Mouse (Mus musculus): ENCODE data around the gene Spcs3. TPM values are rescaled to one million over a fixed set of nuclear protein-coding genes. Genes with fewer than 3 reads are reported as not detected.

Spcs3 gene
- polyA plus RNA-seq, 1 experiment = 25.1 TPM

- no peaks in the 10 kb centered on the region for H3K79me2 ChIP-seq (ENCODE audit: control insufficient read depth, insufficient read depth)
- H3K36me3 ChIP-seq (ENCODE audit: control insufficient read depth, insufficient read depth) = no peaks in the 10 kb centered on the region
- TF ChIP-seq FOSL1 (IDR thresholded peaks at IDR 0.05; ENCODE audit: insufficient read depth, low read length, poor library complexity, severe bottlenecking) (no peak), MYOG (IDR thresholded peaks at IDR 0.05; ENCODE audit: control insufficient read depth, extremely low read depth, insufficient read length) (no peak), CTCF (IDR thresholded peaks at IDR 0.05; ENCODE audit: control insufficient read depth, insufficient read depth, insufficient read length) (no peak)
- H3K79me3 ChIP-seq (ENCODE audit: low read depth) = no peaks in the 10 kb centered on the region
- H3ac ChIP-seq (ENCODE audit: control insufficient read depth, insufficient read length, low read depth) = peak overlapping the region; percentile 24
- H3K4me3 ChIP-seq (ENCODE audit: insufficient read depth, poor library complexity, severe bottlenecking) = no peak overlapping the region
- no peaks in the 10 kb centered on the region for H3K27me3 ChIP-seq (ENCODE audit: control insufficient read depth, insufficient read depth, insufficient read length)
Observed at GRCm38 (mm10) chr8:54491057-54491690, 38.6 kb downstream of the Spcs3 start.

- H3ac ChIP-seq (ENCODE audit: control insufficient read depth, insufficient read length, low read depth) = no peak overlapping the region
- no peaks in the 10 kb centered on the region for H3K27me3 ChIP-seq (ENCODE audit: control insufficient read depth, insufficient read depth, insufficient read length)
- H3K79me2 ChIP-seq (ENCODE audit: control insufficient read depth, insufficient read depth) = no peaks in the 10 kb centered on the region
- H3K36me3 ChIP-seq (ENCODE audit: control insufficient read depth, insufficient read depth) = no peaks in the 10 kb centered on the region
- no peak for TF ChIP-seq USF1 (IDR thresholded peaks at IDR 0.05; ENCODE audit: low read depth)
- TF ChIP-seq MYOD1 (IDR thresholded peaks at IDR 0.05; ENCODE audit: control insufficient read depth, insufficient read length, low read depth) = no peak
- TF ChIP-seq CEBPB (IDR thresholded peaks at IDR 0.05; ENCODE audit: low read depth) = no peak
- no peak for TF ChIP-seq MYOG (IDR thresholded peaks at IDR 0.05; ENCODE audit: control insufficient read depth, extremely low read depth, insufficient read length)
- no peak for TF ChIP-seq CTCF (IDR thresholded peaks at IDR 0.05; ENCODE audit: control insufficient read depth, insufficient read depth, insufficient read length)
- TF ChIP-seq FOSL1 (IDR thresholded peaks at IDR 0.05; ENCODE audit: insufficient read depth, low read length, poor library complexity, severe bottlenecking) = no peak
- TF ChIP-seq MAX (IDR thresholded peaks at IDR 0.05) = no peak
- H3K79me3 ChIP-seq (ENCODE audit: low read depth) = no peaks in the 10 kb centered on the region
- H3K4me3 ChIP-seq (ENCODE audit: insufficient read depth, poor library complexity, severe bottlenecking) = no peak overlapping the region
Observed at GRCm38 (mm10) chr8:54488437-54488836, 41.4 kb downstream of the Spcs3 start.

GRCm38 (mm10) chr8:54486555-54487273 is 43.1 kb downstream of the Spcs3 start:
- Histone ChIP-seq H3K27me3 (ENCODE audit: control insufficient read depth, insufficient read depth, insufficient read length) (no peaks in the 10 kb centered on the region), H3K79me3 (ENCODE audit: low read depth) (no peaks in the 10 kb centered on the region), H3ac (ENCODE audit: control insufficient read depth, insufficient read length, low read depth) (no peak overlapping the region), H3K4me3 (ENCODE audit: insufficient read depth, poor library complexity, severe bottlenecking) (no peak overlapping the region), H3K79me2 (ENCODE audit: control insufficient read depth, insufficient read depth) (no peaks in the 10 kb centered on the region), H3K36me3 (ENCODE audit: control insufficient read depth, insufficient read depth) (no peaks in the 10 kb centered on the region)
- TF ChIP-seq MAX (IDR thresholded peaks at IDR 0.05) (no peak), FOSL1 (IDR thresholded peaks at IDR 0.05; ENCODE audit: insufficient read depth, low read length, poor library complexity, severe bottlenecking) (no peak), CEBPB (IDR thresholded peaks at IDR 0.05; ENCODE audit: low read depth) (no peak), MYOG (IDR thresholded peaks at IDR 0.05; ENCODE audit: control insufficient read depth, extremely low read depth, insufficient read length) (no peak), USF1 (IDR thresholded peaks at IDR 0.05; ENCODE audit: low read depth) (no peak), CTCF (IDR thresholded peaks at IDR 0.05; ENCODE audit: control insufficient read depth, insufficient read depth, insufficient read length) (no peak), MYOD1 (IDR thresholded peaks at IDR 0.05; ENCODE audit: control insufficient read depth, insufficient read length, low read depth) (no peak)

Other genes with a start within 250 kb of the Spcs3 start
- 146 TPM for gene Asb5, start 418 bp downstream of the Spcs3 start, polyA plus RNA-seq (2012; fragmentation: generic; extraction: Trizol)
- gene Spata4, start 70.8 kb upstream of the Spcs3 start, polyA plus RNA-seq (2012; fragmentation: generic; extraction: Trizol) = not detected